Mouse (Mus musculus): ENCODE data around the gene Phactr3.
"Not testable (repeated sequence)": the region's sequence is repeated elsewhere in the genome, so short reads cannot be mapped to it uniquely, and the experiment has no call there.

The Phactr3 gene

DNA sequence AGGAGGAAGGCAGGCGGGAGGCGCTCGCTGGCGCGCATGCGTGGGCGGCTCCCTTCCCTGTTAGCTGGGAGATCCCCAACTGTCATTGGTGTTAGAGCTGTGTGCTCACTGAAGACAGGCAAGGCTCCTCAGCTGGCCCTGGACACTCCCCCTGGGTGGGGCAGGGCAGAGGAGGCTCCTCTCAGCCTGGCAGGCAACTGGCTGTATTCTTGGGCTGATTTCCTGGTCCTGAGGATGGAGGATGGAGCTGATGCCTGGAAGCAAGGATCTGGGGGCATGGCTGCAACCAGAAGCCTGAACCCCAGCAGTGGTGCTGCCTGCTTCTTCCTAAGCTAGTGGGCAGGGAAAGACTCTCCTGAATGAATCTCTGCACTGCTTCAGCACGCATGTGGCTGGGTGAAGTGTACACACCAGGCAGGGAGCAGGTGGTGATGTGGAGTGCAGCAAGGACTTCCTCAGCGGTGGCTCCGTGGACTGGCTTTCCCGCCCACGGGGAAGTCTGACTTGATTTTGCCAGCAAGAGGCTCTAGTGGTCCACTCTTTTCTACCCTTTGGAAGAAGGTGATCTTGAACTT, 208.8 kb downstream of the Phactr3 start:
- DNase-seq (ENCODE audit: low spot score in 2 of 2) = peak; percentile 84 to 86

GRCm38 (mm10) chr2:178329551-178329950, 210.8 kb downstream of the Phactr3 start:
- peak in 1 of 2 experiments; percentile 61 for DNase-seq (ENCODE audit: low spot score in 2 of 2)

DNA sequence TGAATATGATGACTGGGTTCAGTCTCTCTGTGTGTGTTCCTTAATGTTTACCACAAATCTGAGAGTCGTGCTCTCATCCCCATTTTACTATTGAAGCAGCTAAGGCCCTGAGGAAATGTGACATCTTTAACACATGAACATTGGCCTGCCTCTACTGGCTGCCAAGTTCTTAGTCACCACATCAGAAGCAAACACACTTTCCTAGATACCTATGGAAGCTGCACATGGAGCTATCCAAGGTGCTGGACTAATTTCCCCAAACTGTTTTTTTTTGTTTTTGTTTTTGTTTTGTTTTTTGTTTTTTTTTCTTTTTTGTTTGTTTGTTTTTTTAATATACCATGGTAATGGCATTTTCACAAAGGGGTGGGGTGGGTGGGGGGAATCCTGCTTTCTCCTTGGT, 211.2 kb downstream of the Phactr3 start:
- no peak for DNase-seq (ENCODE audit: low spot score in 2 of 2)

GRCm38 (mm10) chr2:178337878-178338277, 219.1 kb downstream of the Phactr3 start:
- no peak for DNase-seq (ENCODE audit: low spot score in 2 of 2)

GRCm38 (mm10) chr2:178339044-178339443, 220.3 kb downstream of the Phactr3 start:
- no peak for DNase-seq (ENCODE audit: low spot score in 2 of 2)

DNA sequence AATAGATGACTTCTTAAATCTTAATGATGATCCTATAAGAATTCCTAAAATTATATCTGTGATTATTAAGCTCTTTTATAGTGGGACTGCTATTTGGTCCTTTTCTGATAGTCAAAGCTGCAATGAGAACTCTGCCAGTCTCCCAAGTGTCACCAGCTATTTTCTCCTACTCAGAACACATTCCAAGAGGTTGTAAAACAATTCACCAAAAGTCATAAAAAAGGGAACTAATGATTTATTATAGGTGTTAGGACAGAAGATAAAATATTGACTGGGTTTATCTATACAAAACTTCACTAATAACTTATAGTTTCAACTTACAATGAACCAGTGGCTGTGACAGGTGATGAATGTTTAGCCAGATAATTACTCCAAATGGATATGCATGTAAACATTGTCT, 223.3 kb downstream of the Phactr3 start:
- DNase-seq (ENCODE audit: low spot score in 2 of 2) = not testable (repeated sequence)

- no peak for DNase-seq (ENCODE audit: low spot score in 2 of 2)
Measured at GRCm38 (mm10) chr2:178342597-178342996, 223.8 kb downstream of the Phactr3 start.
